Mouse (Mus musculus) heart, adult 10 weeks (tissue): Measurements from ENCODE around the gene H2al1e. TPM values are rescaled to one million over a fixed set of nuclear protein-coding genes. Genes with fewer than 3 reads are reported as not detected.

Source experiments
- polyA plus RNA-seq: library from polyadenylated mRNA; stranded (reverse); fragments of 350-450 nt; fragmentation: Illumina TruSeq; extraction: RNeasy Lipid Tissue Mini Kit (QIAGEN cat#74804); gene quantifications from one replicate; pipeline ENCODE4 v1.2.3, GENCODE M21; 2014; ENCODE audit warnings: low read depth, low replicate concordance

Gene H2al1e
- not detected for polyA plus RNA-seq

GRCm38 (mm10) chrX:11311634-11312033, at the start of gene H2al1e:
Gene H2al1e, plus strand, starts transcription at chrX:11311934.

GRCm38 (mm10) chrX:11298957-11299356, 12.8 kb upstream of the H2al1e start, which contains the start of gene H2al1a:
Gene H2al1a, plus strand, starts transcription at chrX:11299257.

GRCm38 (mm10) chrX:11302132-11302531, 9.6 kb upstream of the H2al1e start, which contains the start of gene H2al1b:
Gene H2al1b, plus strand, starts transcription at chrX:11302432.

GRCm38 (mm10) chrX:11305355-11305754, 6.4 kb upstream of the H2al1e start, which contains the start of gene H2al1c:
Gene H2al1c, plus strand, starts transcription at chrX:11305655.

GRCm38 (mm10) chrX:11308524-11308923, 3.2 kb upstream of the H2al1e start, which contains the start of gene H2al1d:
Gene H2al1d, plus strand, starts transcription at chrX:11308824.

GRCm38 (mm10) chrX:11314858-11315257, 3.1 kb downstream of the H2al1e start, which contains the start of gene H2al1f:
Gene H2al1f, plus strand, starts transcription at chrX:11315158.

GRCm38 (mm10) chrX:11317956-11318355, 6.2 kb downstream of the H2al1e start, which contains the start of gene H2al1g:
Gene H2al1g, plus strand, starts transcription at chrX:11318256.

GRCm38 (mm10) chrX:11321192-11321591, 9.5 kb downstream of the H2al1e start, which contains the start of gene H2al1h:
Gene H2al1h, plus strand, starts transcription at chrX:11321492.

GRCm38 (mm10) chrX:11324359-11324758, 12.6 kb downstream of the H2al1e start, which contains the start of gene H2al1i:
Gene H2al1i, plus strand, starts transcription at chrX:11324659.

GRCm38 (mm10) chrX:11327522-11327921, 15.8 kb downstream of the H2al1e start, which contains the start of gene H2al1j:
Gene H2al1j, plus strand, starts transcription at chrX:11327822.

Other genes starting within 250 kb of the H2al1e start
- not detected for gene H2al1a, start 12.7 kb upstream of the H2al1e start, polyA plus RNA-seq
- not detected for gene H2al1b, start 9.5 kb upstream of the H2al1e start, polyA plus RNA-seq
- gene H2al1c, start 6.3 kb upstream of the H2al1e start, polyA plus RNA-seq: not detected
- not detected for gene H2al1d, start 3.1 kb upstream of the H2al1e start, polyA plus RNA-seq
- gene H2al1f, start 3.2 kb downstream of the H2al1e start, polyA plus RNA-seq: not detected
- not detected for gene H2al1g, start 6.3 kb downstream of the H2al1e start, polyA plus RNA-seq
- not detected for gene H2al1h, start 9.6 kb downstream of the H2al1e start, polyA plus RNA-seq
- not detected for gene H2al1i, start 12.7 kb downstream of the H2al1e start, polyA plus RNA-seq
- not detected for gene H2al1j, start 15.9 kb downstream of the H2al1e start, polyA plus RNA-seq